Mouse (Mus musculus) CH12F3 (cell line): ENCODE results near the gene H2afz.
"Not testable (repeated sequence)": the region's sequence is repeated elsewhere in the genome, so short reads cannot be mapped to it uniquely, and the experiment has no call there.

Experiments used
- in situ Hi-C: fragments of 300-500 bp; cut with MboI; formaldehyde crosslinking; loops from 2 replicates; pipeline ENCODE4 v1.14.3; 2020; ENCODE audit warnings: low sequenced_read_pairs

The H2afz gene

DNA sequence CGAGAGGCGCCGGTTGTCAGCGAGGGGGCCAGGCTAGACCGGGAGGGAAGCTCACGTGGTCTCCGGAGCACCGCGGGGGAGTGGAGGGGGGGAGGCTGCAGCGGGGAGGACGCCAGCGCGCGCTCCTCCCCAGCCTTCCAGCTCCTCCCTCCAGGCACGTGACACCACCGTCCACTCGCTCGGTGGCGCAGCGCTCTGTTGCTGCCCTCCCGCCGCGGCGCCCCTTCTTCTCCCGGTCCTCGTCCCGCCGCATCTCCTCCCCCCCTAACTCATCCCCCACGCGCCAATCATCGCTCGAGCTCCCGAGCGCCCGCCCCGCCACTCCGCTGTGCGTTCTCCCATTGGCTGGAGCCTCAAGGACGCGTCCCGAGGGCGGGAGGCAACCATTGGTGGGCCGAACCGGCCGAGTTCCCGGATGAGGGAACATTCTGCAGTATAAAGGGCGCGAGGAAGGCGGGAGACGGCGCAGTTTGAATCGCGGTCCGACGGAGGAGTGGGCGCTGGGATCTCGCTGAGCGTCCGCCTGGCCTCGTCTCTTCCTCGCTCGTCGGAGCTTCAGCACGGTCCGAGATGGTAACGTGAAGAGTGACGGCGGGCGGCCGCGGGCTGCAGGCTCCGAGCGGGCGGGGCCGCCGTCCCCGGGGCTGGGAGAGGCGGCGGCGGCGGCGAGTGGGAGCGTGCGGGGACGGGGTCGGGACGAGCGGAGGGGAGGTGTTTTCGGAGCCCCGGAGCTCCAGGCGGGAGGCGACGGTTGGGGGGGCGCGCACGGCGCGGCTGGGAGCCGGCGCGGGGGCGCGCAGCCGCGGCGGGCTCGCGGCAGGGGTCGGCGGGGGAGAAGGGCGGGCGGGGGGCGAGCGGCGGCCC lies at the start of gene H2afz:
TSS of gene H2afz (plus strand) at position 364 of the 864 bp plus-strand sequence.
- in situ Hi-C loops: no loop called here

DNA sequence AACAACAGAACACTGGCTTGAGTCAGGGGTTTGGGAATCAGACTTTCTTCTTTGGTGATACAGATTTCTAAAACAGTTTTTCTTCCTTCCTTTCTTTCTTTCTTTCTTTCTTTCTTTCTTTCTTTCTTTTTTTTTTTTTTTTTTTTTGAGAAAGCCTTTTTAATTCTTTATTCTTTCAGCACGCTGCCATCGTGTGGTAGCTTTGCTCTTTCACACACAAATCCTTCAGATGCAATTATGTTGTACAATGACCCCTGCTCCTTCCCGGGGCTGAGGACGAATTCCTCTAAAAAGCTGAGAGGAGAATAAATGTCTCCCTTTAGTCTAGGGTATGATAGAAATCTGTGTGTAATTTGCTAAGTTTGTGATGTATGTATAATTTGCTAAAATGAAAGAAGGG lies 45.6 kb upstream of the H2afz start:
- in situ Hi-C loops: no loop called here

DNA sequence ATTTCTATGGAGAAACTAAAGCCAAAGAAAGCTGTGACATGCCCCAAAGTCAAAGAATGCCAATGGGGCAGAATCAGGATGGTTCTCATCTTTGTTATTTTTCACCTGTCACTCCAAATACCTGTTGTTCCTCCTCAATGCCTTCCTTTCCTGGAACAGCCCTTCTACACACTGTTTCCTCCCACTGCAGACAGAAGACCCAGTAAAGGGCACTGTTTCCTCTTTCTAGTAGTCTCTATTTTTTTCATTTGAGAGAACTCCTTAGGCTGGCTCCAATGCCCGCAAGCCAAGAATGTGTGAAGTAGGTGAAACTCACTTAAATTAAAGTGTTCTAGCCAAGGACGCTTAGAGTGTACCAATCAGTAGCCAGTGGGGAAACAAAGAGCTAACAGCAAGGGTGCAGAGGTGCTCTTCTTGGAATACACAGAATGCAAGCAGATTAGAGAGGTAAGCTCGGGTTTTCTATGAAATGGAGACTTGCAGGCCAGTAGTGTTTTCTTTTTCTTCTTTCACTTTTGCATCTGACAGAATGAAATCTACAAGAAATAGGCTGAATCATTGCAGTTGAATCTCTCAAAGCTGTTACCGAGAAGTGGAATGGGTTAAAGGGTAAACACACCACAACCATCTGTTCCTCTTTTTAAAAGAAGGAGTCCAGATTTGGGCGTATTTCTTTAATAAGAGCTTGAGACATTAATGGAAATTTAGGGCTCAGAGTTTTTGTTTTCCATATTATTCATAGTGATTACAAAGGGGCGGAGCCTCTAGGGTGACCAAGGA lies 43.4 kb upstream of the H2afz start:
- in situ Hi-C loops: no loop called here

DNA sequence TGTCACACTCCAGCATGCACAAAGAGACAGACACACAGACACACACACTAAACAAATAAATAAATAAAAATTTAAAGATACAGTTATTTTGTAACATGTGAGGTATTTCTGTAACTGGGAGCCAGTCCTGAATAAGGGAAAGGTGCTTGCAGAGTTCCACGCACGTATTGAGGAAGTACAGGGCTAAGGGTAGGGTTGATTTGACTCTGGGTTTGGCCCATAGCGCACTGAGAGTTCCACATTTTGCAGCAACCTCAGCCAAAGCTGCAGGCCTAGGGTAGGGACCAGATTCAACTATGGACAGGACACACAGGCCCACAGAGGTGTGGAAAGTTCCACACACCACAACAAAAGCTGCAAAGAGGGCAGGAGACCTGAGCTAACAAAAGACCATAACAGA lies 41.0 kb upstream of the H2afz start:
- in situ Hi-C loops: no loop called here

DNA sequence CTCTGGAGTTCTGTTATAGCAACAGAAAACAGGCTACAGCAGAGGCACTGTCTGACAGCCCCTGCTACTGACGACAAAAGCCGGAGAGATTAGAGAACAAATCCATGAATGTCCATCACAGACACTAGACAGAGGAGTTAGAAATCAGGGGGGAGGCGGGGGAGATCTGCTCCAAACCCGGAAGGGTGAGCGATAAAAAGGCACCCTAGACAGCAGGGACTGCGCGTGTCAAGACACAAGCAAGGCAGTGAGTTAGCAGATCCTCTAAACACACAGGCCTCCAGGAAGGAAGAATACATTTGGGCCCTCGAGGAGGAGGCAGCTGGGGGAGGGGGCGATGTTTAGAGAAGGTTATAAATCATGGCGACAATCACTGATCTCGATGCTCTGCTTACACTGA lies 36.6 kb upstream of the H2afz start:
- in situ Hi-C loops: no loop called here

DNA sequence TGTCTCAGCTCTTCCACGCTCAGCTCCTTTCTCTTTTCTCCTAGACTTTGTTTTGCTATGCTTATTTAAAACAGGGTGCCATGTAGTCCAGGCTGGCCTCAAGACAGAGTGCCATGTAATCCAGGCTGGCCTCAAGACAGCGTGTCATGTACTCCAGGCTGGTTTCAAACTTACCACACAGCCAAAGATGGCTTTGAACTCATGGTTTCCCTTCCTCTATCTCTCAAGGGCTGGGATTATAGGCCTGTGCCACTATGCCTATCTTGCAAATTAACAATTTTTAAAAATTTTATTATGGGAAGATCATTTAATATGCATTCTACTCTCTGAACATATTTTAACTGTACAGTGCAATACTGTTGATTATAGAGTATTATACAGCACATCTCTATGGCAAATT lies 33.1 kb upstream of the H2afz start:
- in situ Hi-C loops: no loop called here

DNA sequence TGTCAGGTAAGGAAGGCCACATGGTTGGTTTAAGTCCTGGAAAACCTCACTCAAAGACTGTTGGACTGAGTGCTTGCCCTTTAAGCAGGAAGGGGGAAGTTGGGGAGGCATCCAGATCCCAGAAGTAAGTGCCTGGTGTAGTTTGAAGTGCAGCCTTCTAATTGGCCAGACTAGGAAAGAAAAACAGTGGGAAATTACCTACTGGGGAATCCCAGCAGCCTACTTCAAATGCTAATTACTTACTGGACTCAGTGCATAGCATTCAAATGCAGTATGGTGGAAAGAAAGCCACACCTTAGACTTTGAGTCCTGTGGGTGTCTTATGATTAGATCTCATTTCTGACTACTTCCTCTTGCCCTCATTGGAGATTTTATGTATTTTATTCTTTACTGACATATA lies 31.2 kb upstream of the H2afz start:
- in situ Hi-C loops: no loop called here

DNA sequence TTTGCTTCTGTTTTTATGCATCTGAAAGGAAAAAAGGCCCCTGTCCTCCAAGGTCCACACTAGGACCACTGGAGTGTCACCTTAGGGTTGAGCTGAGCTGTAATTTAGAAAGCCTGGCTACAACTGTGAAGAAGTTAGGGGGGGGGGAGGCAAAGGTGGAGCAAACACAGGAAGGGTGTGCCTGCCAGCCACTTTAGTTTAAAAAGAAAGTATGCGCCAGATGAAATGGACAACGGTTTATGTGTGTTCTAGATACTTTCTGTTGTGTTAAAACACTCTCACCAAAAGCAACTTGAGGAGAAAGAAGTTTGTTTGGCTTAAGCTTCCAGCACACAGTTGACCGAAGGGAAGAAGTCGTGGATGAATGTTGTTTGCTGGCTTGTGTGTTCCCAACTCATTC lies 30.6 kb upstream of the H2afz start:
- in situ Hi-C loops: no loop called here

DNA sequence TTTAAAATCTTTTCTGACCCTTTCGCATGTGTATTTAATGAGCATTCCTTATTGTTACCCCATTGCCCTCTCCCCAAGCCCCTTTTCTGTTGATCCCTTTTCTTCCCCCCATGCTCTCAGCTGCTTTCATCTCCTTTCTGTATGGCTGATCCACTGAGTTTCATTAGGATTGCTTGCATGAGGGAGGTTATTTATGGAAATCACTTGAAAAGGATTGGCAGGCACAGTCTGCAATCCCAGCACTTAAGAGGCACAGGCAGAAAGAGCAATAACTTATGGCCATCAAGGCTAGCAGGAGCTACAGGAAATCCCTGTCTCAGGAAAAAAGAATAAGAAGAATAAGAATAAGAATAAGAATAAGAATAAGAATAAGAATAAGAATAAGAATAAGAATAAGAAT lies 27.7 kb upstream of the H2afz start:
- in situ Hi-C loops: no loop called here

DNA sequence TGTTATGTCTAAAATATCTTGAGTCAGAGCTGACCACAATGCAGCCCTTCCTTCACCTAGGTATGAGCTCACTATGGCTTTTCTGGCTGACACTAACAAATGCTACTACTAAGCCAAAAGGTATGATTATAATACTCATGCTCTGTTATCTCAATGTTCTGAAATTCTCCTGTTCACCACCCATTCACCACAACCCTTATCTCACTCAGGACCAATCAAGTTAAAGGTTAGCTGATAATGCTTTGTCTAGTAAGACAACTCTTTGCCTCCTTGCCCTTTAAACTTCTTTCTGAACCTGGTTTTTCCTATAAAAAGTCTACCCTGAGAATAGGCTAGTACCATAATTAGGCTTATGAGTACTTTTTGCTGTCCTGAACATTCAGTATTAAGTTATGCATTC lies 26.1 kb upstream of the H2afz start:
- in situ Hi-C loops: no loop called here

DNA sequence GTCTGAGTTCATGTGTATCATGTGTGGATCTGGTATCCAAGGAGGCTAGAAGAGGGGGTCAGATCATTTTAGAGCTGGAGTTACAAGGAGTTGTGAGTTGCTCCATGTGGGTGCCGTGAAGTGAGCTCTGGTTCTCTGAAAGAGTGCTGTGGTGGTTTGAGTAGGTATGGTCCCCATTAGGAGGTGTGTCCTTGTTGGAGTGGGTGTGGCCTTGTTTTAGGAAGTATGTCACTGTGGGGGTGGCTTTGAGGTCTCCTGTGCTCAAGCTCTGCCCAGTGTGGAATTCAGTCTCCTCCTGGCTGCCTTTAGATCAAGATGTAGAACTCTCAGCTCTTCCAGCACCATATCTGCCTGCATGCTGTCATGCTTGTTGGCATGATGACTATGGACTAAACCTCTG lies 21.3 kb upstream of the H2afz start:
- in situ Hi-C loops: no loop called here

DNA sequence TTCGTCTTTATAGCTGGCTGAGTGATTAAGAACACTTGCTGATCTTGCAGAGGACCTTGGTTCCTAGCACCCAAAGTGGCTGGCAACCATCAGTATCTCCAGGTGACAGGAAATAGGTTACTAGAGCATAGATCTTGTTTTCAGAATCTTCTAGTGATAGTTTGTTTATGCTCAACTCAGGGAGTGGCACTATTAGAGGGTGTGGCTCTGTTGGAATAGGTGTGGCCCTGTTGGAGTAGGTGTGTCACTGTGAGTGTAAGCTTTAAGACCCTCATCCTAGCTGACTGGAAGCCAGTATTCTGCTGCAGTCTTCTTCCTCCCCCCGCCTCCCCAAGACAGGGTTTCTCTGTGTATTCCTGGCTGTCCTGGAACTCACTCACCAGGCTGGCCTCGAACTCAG lies 20.0 kb upstream of the H2afz start:
- in situ Hi-C loops: no loop called here

DNA sequence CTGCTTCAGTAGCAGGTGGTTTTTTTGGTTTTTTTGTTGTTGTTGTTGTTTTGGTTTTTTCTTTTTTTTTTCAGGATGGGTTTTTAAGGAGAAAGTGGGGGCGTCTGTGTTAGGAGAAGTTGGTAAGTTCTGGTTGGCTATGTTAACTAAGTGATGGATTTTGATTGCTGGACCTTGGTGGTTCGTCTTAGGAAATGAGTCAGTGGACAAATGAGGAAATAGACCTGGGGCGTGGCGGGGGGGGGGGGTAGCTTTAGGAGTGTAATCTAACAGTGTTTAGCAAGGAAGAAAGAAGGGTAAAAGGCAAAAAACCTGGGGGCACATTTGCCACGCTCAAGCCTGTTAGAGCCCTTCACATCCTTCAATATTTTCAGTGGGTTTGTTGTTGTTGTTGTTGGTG lies 17.7 kb upstream of the H2afz start:
- in situ Hi-C loops: loop anchor here (5.0 kb wide), 1 partner anchor 69 kb away; no protein-coding TSS in a partner anchor

DNA sequence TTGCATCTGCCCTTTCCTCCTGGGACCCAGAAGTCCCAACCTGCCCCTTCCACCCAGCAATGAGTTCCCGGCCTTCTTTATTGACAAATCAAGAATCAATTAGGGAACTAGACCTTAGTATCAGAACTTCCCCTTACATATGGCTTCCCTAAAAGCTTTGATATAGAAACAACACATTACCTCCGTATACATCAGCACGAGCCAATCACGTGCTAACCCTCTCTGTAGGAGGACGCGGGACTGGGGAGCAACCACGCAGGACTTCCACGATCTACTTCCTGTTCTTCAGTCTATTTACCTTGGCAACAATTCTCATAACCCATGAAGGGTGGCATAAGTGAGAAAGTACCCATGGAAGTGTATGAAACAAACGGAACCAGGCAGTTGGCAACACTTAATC lies 15.9 kb upstream of the H2afz start:
- in situ Hi-C loops: loop anchor here (5.0 kb wide), 1 partner anchor 71 kb away; no protein-coding TSS in a partner anchor

DNA sequence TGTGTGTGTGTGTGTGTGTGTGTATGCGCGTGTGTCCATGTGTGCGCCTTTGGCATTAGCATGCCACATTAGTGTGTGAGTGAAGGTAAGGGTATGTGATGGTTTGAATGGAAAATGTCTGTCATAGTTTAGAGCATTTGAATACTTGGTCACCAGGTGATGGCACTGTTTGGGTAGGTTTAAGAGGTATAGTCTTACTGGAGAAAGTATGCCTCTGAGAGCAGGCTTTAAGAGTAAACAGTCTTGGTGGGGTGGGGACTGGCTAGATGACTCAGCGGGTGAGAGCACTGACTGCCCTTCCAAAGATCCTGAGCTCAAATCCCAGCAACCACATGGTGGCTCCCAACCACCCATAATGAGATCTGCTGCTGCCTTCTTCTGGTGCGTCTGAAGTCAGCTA lies 14.6 kb upstream of the H2afz start:
- in situ Hi-C loops: loop anchor here (5.0 kb wide), 1 partner anchor 72 kb away; no protein-coding TSS in a partner anchor

DNA sequence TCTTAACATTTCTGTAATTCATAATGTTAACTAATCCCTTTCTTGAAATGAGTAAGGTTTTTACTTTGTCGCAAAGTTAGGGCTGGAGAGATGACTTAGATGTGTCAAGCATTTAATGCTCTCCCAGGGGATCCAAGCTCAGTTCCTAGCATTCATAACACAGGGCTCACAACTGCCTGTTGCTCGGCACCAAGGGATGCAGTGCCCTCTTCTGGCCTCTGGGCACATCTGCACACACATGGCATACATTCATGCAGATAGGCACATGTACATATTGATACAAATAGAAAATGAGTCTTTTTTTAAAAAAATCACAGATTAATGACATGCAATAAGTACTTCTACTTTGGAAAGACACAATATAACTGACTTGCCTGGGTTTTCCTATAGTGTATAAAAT lies 13.1 kb upstream of the H2afz start:
- in situ Hi-C loops: no loop called here

DNA sequence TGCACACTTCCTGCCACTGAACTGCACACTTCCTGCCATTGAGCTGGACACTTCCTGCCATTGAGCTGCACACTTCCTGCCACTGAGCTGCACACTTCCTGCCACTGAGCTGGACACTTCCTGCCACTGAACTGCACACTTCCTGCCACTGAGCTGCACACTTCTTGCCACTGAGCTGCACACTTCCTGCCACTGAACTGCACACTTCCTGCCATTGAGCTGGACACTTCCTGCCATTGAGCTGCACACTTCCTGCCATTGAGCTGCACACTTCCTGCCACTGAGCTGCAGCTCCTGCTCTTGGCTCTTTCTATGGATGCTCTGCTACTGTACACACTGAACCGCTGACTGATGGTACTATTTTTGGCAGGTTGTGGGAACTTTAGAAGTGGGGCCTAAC lies 11.3 kb upstream of the H2afz start:
- in situ Hi-C loops: not testable (repeated sequence)

DNA sequence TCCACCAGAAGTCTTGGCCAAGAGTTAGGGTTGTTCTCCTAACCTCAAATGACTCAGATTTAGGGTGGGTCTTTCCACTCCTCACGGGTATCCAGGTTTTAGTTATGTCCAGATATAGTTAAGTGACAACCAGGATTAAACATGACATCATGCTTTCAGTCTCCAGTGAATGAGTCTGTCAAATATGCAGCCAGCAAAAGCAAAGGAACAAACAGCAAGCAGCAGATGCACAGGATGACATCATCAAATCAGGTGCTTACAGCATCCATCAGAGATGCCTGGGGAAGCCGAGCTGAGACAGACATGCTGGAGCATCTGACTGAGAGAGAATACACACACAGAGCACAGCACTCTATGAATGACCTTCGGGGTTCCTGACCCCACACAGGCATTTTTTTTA lies 9.0 kb upstream of the H2afz start:
- in situ Hi-C loops: no loop called here

DNA sequence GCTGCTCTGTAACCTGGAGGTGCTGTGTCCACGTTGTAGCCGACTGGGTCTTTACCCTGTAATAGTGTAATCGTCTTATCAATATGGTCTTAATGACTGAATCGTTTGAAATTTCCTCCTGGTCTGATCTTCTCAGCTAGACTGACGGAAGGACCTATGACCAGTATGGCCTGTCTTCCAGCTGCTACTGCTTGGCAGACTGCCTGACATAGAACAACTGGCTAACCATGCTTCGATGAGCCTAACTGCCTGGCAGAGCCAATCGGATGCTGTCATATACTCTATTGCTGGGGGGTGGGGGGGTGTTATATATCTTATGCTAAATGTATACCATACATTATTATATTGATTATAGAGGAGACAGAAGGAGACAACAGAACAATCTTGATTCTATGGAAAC lies 8.2 kb upstream of the H2afz start:
- in situ Hi-C loops: no loop called here

DNA sequence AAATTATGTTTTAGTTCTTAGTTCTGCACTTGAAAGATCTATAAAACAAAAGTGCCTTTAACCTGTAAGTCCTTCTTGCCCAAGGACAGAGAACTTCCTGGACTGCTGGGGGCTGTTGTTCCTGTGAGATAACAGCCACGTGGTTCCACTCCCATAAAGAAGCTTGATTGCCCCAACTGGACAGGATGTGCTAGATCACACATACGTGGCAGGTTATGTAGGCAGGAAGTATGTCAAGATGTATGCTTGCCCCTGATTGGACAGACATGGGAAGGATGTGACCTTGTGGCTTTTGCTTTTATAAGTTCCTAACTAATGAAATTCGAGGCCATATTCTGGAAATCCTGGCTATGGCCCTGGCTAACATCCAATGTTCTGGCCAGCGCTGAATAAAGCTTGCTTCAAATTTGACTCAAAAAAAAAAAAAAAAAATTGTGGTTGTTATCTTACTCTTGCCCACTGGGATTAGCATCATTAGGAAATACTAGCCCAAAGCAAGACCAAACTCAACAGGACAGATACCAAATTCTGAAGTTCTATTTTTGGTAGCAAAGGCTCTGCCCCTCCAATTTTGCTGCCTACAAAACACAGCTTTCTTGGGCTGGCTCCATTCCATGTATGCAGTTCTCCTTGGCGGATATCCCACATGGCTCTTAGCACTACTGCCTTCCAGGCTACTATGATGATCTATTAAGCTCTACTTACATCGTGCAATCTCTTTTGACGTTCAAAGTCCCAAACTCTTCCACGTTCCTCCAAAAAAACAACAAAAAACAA lies 3.7 kb upstream of the H2afz start:
- in situ Hi-C loops: no loop called here

DNA sequence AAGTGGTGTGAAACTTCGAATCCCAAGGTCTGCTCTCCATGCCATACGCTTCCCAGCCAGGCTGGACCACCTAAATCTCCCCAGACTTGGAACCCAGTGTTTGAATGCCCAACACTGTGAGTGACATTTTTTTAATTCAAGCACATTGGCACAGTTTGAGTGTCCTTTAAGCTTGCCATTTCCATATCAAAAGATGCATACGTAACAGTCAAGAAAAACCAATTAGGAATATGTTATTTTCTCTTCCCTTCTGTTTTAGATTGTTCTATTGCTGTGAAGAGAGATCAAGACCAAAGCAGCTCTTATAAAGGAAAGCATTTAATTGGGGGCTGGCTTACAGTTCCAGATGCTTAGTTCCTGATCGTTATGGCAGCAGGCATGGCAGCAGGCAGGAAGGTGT lies 2.9 kb upstream of the H2afz start:
- in situ Hi-C loops: no loop called here
